Mouse (Mus musculus) erythroblast, embryonic 14.5 days (primary cell): Measurements from ENCODE around the gene Gm7544.

Source experiments
- GATA1 ChIP-seq: IDR thresholded peaks from 2 replicates; pipeline ENCODE4 v1.6.1; 2012; ENCODE audit warnings: low read length, inconsistent platforms, mixed read lengths
- TAL1 ChIP-seq: IDR thresholded peaks from 3 replicates; pipeline ENCODE4 v1.6.1; 2012; ENCODE audit warnings: low read length, inconsistent platforms, mixed read lengths

GRCm38 (mm10) chr1:82938666-82939065 lies 17.1 kb downstream of the Gm7544 start:
- no peak for TF ChIP-seq TAL1
- no peak for TF ChIP-seq GATA1
